Comparison of ENCODE assay signal across 8 mouse cellular contexts in the genomic region with DNA sequence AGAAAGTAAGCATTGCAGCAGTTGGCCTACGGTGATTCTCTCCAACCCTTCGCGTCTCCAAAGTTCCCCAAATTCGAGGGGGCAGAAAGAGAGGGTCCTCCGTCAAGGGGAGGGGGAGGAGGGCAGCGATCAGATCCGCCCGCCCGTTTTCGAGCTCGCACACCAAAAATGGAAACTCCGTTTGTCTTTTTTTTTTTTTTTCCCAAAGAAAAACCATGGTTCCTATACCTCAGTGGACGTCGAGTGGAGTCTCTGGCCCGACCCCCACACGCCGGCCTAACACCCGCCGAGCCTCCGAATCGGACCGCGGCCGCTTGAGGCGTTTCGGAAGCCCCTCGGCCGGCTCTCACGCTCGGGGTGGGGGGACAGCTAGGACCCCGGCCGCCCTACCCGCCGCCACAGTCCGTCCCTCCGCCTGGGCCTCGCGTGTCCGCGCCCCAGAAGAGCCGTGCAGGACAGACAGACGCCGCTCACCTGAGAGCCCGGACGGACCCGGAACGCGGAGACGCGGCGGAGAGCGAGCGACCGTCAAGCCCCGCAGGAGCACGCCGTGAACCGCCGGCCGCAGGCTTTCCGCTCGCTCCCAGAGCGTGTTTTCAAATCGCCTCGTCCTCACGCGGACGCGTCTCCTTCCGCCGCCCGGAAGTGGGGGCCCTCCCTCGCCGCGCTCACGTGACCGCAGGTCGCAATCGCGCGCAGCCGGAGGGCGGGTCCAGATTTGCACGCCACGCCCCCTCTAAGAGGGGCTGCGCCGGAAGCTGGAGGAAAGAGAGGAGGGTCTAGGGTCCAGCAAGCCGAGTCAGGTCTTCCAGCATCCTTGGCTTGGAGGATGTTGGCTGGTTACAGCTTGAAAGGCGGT. TPM values are rescaled to one million over a fixed set of nuclear protein-coding genes. Genes with fewer than 3 reads are reported as not detected.
A peak's percentile ranks its signal among the peaks of the same experiment; 100 is the strongest.
DNase-seq lines count a peak whose midpoint lies in the region; ATAC-seq and TF ChIP-seq lines count a peak whose summit lies in the region.

Tex10 (minus strand) TSS at position 668 of the 859 bp plus-strand sequence.

- intact Hi-C loops in heart, adult 2 months (cut with DNase I): loop anchor here (5.0 kb wide), 1 partner anchor 196 kb away; the partner anchor contains the start of genes Erp44 and Invs

- H3K9ac ChIP-seq in embryonic facial prominence, embryonic 14.5 days (ENCODE audit: low read depth, low read length): peak within 1 kb of the TSS; percentile 95
- H3K9ac ChIP-seq in heart, adult 2 months (ENCODE audit: low read depth, low read length): peak within 1 kb of the TSS; percentile 87
- H3K9ac ChIP-seq in limb, embryonic 13.5 days: peak within 1 kb of the TSS; percentile 89
- peak within 1 kb of the TSS; percentile 87 for H3K9ac ChIP-seq in midbrain, embryonic 16.5 days (ENCODE audit: low read depth, low read length)

- peak within 1 kb of the TSS; percentile 74 for H3K4me2 ChIP-seq in embryonic facial prominence, embryonic 14.5 days (ENCODE audit: low read depth, low read length)
- peak within 1 kb of the TSS; percentile 71 for H3K4me2 ChIP-seq in limb, embryonic 13.5 days (replicated peaks)
- peak within 1 kb of the TSS; percentile 68 for H3K4me2 ChIP-seq in midbrain, embryonic 16.5 days (ENCODE audit: low read length)

- peak within 1 kb of the TSS; percentile 98 for H3K4me3 ChIP-seq in embryonic facial prominence, embryonic 14.5 days (ENCODE audit: low read depth, low read length)
- H3K4me3 ChIP-seq in heart, adult 2 months: peak within 1 kb of the TSS; percentile 79
- H3K4me3 ChIP-seq in limb, embryonic 13.5 days: peak within 1 kb of the TSS; percentile 82
- H3K4me3 ChIP-seq in midbrain, embryonic 16.5 days (ENCODE audit: low read depth, low read length): peak within 1 kb of the TSS; percentile 88

- no peaks in the 10 kb centered on the region for H3K27me3 ChIP-seq in embryonic facial prominence, embryonic 14.5 days (replicated peaks; ENCODE audit: control insufficient read depth, insufficient read depth, low read length)
- H3K27me3 ChIP-seq in heart, adult 2 months (ENCODE audit: control insufficient read depth, insufficient read depth, low read length): no peaks in the 10 kb centered on the region
- H3K27me3 ChIP-seq in limb, embryonic 13.5 days: no peaks in the 10 kb centered on the region
- no peaks in the 10 kb centered on the region for H3K27me3 ChIP-seq in midbrain, embryonic 16.5 days (ENCODE audit: control insufficient read depth, insufficient read depth, low read depth, low read length)

- peak; percentile 80 for DNase-seq in 3T3-L1 (ENCODE audit: low read depth, low spot score)
- peak; percentile 87 to 88 for DNase-seq in adrenal gland, postnatal 4 days (ENCODE audit: low spot score in 2 of 2)
- peak; percentile 96 for DNase-seq in embryonic facial prominence, embryonic 14.5 days (ENCODE audit: low spot score)
- DNase-seq in heart, adult 2 months: peak; percentile 93 to 94
- peak; percentile 82 to 86 for DNase-seq in kidney, adult 8-10 months
- DNase-seq in spleen, postnatal 10 days (ENCODE audit: low spot score in 2 of 2): peak; percentile 84 to 91

- no peaks in the 10 kb centered on the region for H3K9me3 ChIP-seq in embryonic facial prominence, embryonic 14.5 days (ENCODE audit: control insufficient read depth, low read length)
- H3K9me3 ChIP-seq in limb, embryonic 13.5 days: no peaks in the 10 kb centered on the region
- no peaks in the 10 kb centered on the region for H3K9me3 ChIP-seq in midbrain, embryonic 16.5 days (replicated peaks; ENCODE audit: control insufficient read depth, low read length, poor library complexity, severe bottlenecking)

- TF ChIP-seq POLR2A in heart, adult 2 months (IDR thresholded peaks at IDR 0.05; ENCODE audit: insufficient read depth, low read depth, low read length): peak; percentile 64

- H3K4me1 ChIP-seq in embryonic facial prominence, embryonic 14.5 days (ENCODE audit: control insufficient read depth, insufficient read depth, low read length): peaks cover 14% of the 10 kb centered on the region
- H3K4me1 ChIP-seq in heart, adult 2 months (ENCODE audit: control insufficient read depth, insufficient read depth, low read length): peaks cover 2% of the 10 kb centered on the region; the same call in 1 of the 2 replicates
- H3K4me1 ChIP-seq in limb, embryonic 13.5 days: peaks cover 17% of the 10 kb centered on the region
- peaks cover 19% of the 10 kb centered on the region for H3K4me1 ChIP-seq in midbrain, embryonic 16.5 days (ENCODE audit: control insufficient read depth, insufficient read depth, low read length)

- peaks cover 8% of the 10 kb centered on the region for H3K36me3 ChIP-seq in embryonic facial prominence, embryonic 14.5 days (ENCODE audit: control insufficient read depth, insufficient read depth, low read length)
- H3K36me3 ChIP-seq in heart, adult 2 months (ENCODE audit: control insufficient read depth, insufficient read depth, low read length): no peaks in the 10 kb centered on the region; the same call in 1 of the 2 replicates
- peaks cover 8% of the 10 kb centered on the region for H3K36me3 ChIP-seq in limb, embryonic 13.5 days
- H3K36me3 ChIP-seq in midbrain, embryonic 16.5 days (ENCODE audit: control insufficient read depth, insufficient read depth, low read length): peaks cover 5% of the 10 kb centered on the region; the same call in 1 of the 2 replicates

- no peak for TF ChIP-seq CTCF in heart, adult 2 months (IDR thresholded peaks at IDR 0.05)

- peak; percentile 82; the same call in 1 of the 2 replicates for TF ChIP-seq EP300 in heart, adult 2 months (IDR thresholded peaks at IDR 0.05; ENCODE audit: insufficient read depth, low read depth, low read length)

- no peaks in the 10 kb centered on the region; the same call in 1 of the 2 replicates for H3K79me2 ChIP-seq in heart, adult 2 months (replicated peaks; ENCODE audit: control insufficient read depth, insufficient read depth, low read length)

- under 1% methylated on average over 53 of the region's 89 CpGs for WGBS in embryonic facial prominence, embryonic 14.5 days
- WGBS in heart, adult 2 months: 2% methylated on average over 89 of the region's 89 CpGs
- under 1% methylated on average over 88 of the region's 89 CpGs for WGBS in limb, embryonic 13.5 days
- under 1% methylated on average over 89 of the region's 89 CpGs for WGBS in midbrain, embryonic 16.5 days

- peak within 1 kb of the TSS; percentile 87 for H3K27ac ChIP-seq in embryonic facial prominence, embryonic 14.5 days (replicated peaks; ENCODE audit: low read depth, low read length)
- peak within 1 kb of the TSS; percentile 75 for H3K27ac ChIP-seq in heart, adult 2 months
- peak within 1 kb of the TSS; percentile 75 for H3K27ac ChIP-seq in limb, embryonic 13.5 days
- H3K27ac ChIP-seq in midbrain, embryonic 16.5 days (ENCODE audit: low read length): peak within 1 kb of the TSS; percentile 74

- ATAC-seq in embryonic facial prominence, embryonic 14.5 days (ENCODE audit: low read depth): peak; percentile 97
- ATAC-seq in limb, embryonic 13.5 days (ENCODE audit: low FRiP score, low read depth): peak; percentile 96
- ATAC-seq in midbrain, embryonic 16.5 days: peak; percentile 97

RNA-seq across cellular contexts. Expression of gene Tex10, which starts in this region (rescaled TPM):
- total RNA-seq in adrenal gland, postnatal 4 days (2021): 10 to 100 TPM; 37.6 to 44.8 TPM
- polyA plus RNA-seq in embryonic facial prominence, embryonic 14.5 days (2014; fragmentation: Nextera tagmentation; extraction: Ambion mirVana): 54.0 and 62.9 TPM in 2 replicates
- total RNA-seq in heart, adult 2 months (2021): 1 to 10 TPM; 7.9 to 9.0 TPM
- 8.0 and 12.0 TPM in 2 replicates for polyA plus RNA-seq in heart, adult 2 months (2012; rRNA removed)
- 52.1 and 58.1 TPM in 2 replicates for polyA plus RNA-seq in limb, embryonic 13.5 days (2015; fragmentation: Nextera tagmentation; extraction: Ambion mirVana)
- polyA plus RNA-seq in midbrain, embryonic 16.5 days (2015; fragmentation: Nextera tagmentation; extraction: Ambion mirVana): 37.6 and 41.2 TPM in 2 replicates

Comparison
In these comparisons a context has a peak if more than half of its experiments do, and no peak if none do; other contexts are left out.
1. Peak in every context shown above with its lines: DNase-seq, ATAC-seq, H3K4me3 ChIP-seq and H3K27ac ChIP-seq.